Mouse (Mus musculus): Measurements from ENCODE around the gene Hist2h2aa1. TPM values are rescaled to one million over a fixed set of nuclear protein-coding genes. Genes with fewer than 3 reads are reported as not detected.
"Not testable (repeated sequence)": the region's sequence is repeated elsewhere in the genome, so short reads cannot be mapped to it uniquely, and the experiment has no call there.

The Hist2h2aa1 gene
- total RNA-seq (2014; fragmentation: Nextera tagmentation) (15.5 and 20.3 TPM in 2 replicates), total RNA-seq (2017) (5,091 and 8,727 TPM in 2 replicates)

DNA sequence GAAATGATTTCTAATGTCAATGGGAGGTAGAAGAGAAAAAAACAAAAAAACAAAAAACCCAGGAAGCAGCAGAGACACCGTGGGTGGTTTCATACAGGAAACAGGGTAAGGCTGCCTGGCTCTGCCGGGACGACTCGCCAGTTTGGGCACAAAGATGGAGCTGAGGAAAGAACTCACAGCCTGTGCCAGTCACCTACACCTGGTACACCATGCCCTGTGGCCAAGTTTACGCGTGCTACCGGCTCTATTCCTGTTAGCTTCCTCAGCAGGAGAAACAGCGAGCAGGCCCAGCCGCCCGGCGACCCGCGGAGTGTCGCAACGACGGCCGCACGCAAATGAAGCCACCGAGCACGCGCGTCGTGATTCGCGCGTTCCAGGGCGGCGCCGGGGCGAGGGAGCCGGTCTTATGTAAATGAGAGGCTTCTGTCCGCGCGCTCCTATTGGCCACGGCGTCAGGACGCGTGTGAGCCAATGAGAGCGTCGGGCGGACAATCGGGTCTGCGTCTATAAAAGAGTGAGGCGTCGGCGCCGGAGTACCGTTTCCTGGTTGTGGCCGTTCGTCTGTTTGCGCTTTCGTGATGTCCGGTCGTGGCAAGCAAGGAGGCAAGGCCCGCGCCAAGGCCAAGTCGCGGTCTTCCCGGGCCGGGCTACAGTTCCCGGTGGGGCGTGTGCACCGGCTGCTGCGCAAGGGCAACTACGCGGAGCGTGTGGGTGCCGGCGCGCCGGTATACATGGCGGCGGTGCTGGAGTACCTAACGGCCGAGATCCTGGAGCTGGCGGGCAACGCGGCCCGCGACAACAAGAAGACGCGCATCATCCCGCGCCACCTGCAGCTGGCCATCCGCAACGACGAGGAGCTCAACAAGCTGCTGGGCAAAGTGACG, at the start of gene Hist2h2aa1:
Gene Hist2h2aa1, plus strand, starts transcription at position 495 of the 884 bp plus-strand sequence.
- ATAC-seq (replicated peaks; ENCODE audit: poor library complexity, severe bottlenecking) = peak; percentile 61

- ATAC-seq (replicated peaks; ENCODE audit: poor library complexity, severe bottlenecking) = no peak
Observed at GRCm38 (mm10) chr3:96195616-96196313, 49.5 kb upstream of the Hist2h2aa1 start.

GRCm38 (mm10) chr3:96196437-96197128, 48.7 kb upstream of the Hist2h2aa1 start:
- ATAC-seq (replicated peaks; ENCODE audit: poor library complexity, severe bottlenecking) = no peak

DNA sequence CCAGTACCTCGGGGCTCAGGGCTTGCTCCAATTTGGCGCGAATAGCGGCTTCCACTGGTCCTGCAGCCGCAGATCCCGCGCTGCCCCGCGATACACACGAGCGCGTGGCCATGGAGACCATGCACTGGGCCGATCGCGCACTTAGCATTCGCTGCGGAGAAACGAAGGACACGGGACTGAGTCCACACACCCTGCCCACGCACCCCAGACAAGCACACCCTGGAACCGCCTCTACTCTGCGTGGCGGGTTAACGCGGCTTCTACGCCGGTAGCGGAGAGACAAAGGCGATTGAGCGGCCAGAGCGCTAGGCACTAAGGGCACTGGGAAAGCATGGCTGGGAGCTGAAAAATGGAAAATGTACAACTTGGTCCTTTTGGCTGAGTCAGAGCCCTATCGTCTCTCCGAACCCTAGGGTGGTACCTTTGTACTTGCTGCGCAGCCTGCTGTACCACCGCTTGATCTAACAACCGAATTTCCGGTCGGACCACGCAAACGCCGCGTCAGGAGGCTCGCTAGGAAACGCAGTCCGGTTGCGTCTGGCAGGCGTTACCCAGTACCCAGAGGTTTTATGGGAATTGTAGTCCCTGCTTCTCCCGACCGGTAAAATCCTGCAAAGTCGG, 48.1 kb upstream of the Hist2h2aa1 start:
- ATAC-seq (replicated peaks; ENCODE audit: poor library complexity, severe bottlenecking) = peak; percentile 68

GRCm38 (mm10) chr3:96198181-96198580, 47.1 kb upstream of the Hist2h2aa1 start:
- peak; percentile 49 for ATAC-seq (replicated peaks; ENCODE audit: poor library complexity, severe bottlenecking)

GRCm38 (mm10) chr3:96198601-96199251, 46.6 kb upstream of the Hist2h2aa1 start:
- ATAC-seq (replicated peaks; ENCODE audit: poor library complexity, severe bottlenecking) = not testable (repeated sequence)

DNA sequence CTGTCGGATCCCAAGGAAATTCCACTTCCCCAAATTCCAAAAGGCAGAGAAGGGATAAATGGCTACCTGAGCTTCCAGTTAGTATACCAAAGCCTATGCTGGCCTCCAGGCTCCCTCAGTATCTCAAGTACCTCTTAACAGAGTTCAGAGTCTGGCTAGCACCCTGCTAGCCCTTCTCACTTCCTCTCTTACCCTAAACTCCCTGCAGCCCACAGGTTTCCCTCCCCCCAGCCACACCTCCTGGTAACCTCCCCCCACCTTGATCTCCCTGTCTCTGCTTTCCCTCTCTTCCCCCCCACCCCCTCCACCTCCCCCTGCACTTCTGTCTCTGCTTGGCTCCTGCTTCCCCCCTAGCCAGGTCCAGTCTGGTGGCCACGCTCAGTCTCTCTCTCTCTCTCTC, 45.6 kb upstream of the Hist2h2aa1 start:
- ATAC-seq (replicated peaks; ENCODE audit: poor library complexity, severe bottlenecking) = no peak

DNA sequence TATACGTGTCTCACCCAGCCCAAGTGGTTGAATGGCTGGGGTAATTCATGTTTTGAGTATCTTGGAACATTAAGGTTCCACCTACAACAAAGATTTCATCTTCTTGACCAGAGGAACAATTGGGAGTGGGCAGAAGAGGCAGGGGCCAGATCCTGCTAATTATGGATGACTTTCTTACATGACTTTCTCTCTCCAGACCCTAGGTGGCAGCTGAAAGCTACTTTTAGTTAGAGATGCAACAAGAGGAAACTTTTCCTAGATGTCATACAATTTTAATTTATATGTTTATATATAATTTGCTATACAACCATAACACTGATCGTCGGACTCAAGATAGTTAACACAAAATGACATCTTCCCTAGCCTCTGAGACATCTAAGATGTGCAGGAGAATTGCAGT, 37.5 kb upstream of the Hist2h2aa1 start:
- ATAC-seq (replicated peaks; ENCODE audit: poor library complexity, severe bottlenecking) = no peak

DNA sequence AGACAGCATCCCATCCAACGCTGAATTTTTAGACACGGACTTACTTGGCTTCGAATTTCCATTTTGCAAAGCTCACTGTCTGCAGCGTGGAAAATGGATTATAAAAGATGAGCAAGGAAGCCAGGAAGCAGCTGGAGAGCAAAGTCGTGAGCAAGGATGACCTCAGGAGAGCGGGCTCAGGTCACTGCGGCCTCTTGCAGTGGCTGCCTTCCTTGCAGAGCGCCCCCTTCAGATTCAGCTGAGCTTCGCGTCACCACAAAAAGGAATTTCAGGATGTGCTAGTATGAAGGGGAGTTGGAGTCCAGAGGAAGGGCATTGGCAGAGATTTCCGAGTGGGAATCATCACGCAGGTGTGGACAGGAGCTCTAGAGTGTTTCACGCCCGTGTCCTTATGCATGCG, 36.1 kb upstream of the Hist2h2aa1 start:
- no peak for ATAC-seq (replicated peaks; ENCODE audit: poor library complexity, severe bottlenecking)

DNA sequence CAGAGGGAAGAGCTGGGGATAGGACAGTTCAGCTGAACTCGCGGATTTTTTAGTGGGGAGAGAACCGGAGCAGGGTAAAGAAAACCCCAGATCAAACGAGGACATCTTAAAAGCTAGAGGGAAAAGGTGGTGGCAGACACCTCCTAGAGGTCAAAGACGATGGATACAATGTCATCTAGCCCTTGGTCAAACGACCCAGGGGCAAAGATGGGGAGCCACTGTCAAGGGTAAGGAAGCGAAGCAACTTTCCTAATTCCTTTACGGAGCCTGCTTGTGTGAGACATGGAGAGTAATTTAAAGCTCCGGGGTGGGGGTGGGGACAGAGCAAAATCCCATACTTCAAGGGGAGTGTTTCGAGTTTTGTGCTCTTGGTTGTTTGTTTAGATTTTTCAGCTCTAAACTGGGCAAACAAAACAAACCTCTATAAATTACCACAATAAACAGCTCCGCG, 26.1 kb upstream of the Hist2h2aa1 start:
- ATAC-seq (replicated peaks; ENCODE audit: poor library complexity, severe bottlenecking) = 0 out of 2 replicates have a peak, but pooled peaks have one; percentile 10

- peak; percentile 52 for ATAC-seq (replicated peaks; ENCODE audit: poor library complexity, severe bottlenecking)
Observed at GRCm38 (mm10) chr3:96219661-96220130, 25.6 kb upstream of the Hist2h2aa1 start, which contains the start of the genes Bola1 and Hist2h2ab. Gene Bola1 (minus strand): TSS chr3:96219709. Gene Hist2h2ab (plus strand): TSS chr3:96219865.

DNA sequence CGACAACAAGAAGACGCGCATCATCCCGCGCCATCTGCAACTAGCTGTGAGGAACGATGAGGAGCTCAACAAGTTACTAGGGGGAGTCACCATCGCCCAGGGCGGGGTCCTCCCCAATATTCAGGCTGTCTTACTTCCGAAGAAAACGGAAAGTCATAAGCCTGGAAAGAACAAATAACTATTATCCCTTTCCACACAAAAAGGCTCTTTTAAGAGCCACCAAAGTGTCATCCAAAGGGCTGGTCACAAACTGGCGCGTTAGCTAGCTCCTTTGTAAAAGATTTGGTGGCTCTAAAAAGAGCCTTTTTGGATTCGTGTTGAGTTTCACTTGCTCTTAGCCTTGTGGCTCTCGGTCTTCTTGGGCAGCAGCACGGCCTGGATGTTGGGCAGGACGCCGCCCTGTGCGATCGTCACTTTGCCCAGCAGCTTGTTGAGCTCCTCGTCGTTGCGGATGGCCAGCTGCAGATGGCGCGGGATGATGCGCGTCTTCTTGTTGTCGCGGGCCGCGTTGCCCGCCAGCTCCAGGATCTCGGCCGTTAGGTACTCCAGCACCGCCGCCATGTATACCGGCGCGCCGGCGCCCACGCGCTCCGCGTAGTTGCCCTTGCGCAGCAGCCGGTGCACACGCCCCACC, 25.0 kb upstream of the Hist2h2aa1 start:
- peak; percentile 5; the same call in 1 of the 2 replicates for ATAC-seq (replicated peaks; ENCODE audit: poor library complexity, severe bottlenecking)

GRCm38 (mm10) chr3:96220765-96221639, 24.3 kb upstream of the Hist2h2aa1 start, which contains the start of the genes Hist2h2ac and Hist2h2be:
Gene Hist2h2ac (minus strand): TSS chr3:96220880.
Gene Hist2h2be (plus strand): TSS chr3:96221119.
- ATAC-seq (replicated peaks; ENCODE audit: poor library complexity, severe bottlenecking) = peak; percentile 78

- ATAC-seq (replicated peaks; ENCODE audit: poor library complexity, severe bottlenecking) = peak; percentile 0; the same call in 1 of the 2 replicates
Observed at GRCm38 (mm10) chr3:96221640-96222038, 23.7 kb upstream of the Hist2h2aa1 start.

GRCm38 (mm10) chr3:96222774-96223173, 22.5 kb upstream of the Hist2h2aa1 start:
- ATAC-seq (replicated peaks; ENCODE audit: poor library complexity, severe bottlenecking) = no peak

DNA sequence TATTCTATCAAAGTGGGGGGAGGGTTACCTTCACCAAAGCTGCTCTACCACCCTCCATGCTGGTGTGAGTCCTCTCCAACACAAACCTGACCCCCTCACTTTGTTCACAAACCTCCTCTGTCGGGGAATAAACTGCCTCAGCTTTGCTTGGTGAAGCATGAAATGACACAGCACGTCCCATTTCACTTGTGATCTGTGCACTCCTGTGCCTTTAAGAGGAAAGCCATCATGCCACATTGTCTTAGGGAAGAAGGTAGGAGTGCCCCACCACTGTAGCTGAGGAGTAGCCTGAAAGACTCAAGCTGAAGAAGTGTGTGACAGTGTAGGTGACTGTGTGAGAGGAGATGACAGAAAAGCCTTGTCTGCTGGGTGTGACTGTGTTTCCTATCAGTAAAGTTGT, 19.9 kb upstream of the Hist2h2aa1 start:
- no peak for ATAC-seq (replicated peaks; ENCODE audit: poor library complexity, severe bottlenecking)

Data from granulocyte monocyte progenitor cell, adult 5-6 weeks (primary cell).